Mouse (Mus musculus): ENCODE results near the gene Slc18a2.
A peak's percentile ranks its signal among the peaks of the same experiment; 100 is the strongest.

The Slc18a2 gene

GRCm38 (mm10) chr19:59276354-59276753 lies 15.7 kb downstream of the Slc18a2 start:
- no peak for DNase-seq (ENCODE audit: low spot score)

DNA sequence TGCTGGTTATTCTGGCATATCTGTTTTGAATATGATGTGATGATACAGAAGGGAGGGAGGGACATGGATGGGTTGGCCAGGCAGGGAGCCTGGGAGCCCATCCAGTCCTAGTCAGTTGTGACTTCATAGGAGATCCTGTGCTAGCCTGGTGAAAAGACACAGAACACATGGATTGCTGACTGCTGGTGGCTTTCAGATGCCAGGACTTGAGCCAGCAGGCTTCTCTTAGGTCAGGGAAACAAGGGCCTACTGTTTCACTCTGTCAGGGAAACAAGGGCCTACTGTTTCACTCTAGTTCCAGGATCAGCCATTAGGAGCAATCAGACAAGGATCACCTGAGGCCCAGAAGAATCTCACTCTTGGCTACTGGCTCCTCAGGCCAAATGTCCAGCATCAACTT lies 20.1 kb downstream of the Slc18a2 start:
- no peak for DNase-seq (ENCODE audit: low spot score)

DNA sequence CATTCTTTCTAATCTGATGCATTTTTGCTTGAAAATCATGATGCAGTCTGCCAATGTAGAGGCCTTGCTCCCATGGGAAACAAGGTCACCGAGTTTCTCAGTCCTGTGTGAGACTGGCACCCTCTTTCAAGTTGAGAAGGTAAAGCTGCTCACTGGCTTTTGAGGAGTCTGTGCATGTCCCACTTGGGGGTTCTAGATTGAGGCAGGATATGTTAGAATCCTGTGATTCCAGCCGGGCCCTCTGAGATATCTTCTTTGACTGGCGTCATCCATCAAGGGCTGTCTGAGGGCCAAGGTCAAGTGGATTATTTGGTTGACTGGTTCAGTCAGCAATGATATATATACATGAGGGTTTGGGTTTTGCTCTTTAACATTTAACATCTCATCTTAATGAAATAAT lies 21.3 kb downstream of the Slc18a2 start:
- DNase-seq (ENCODE audit: low spot score) = no peak

GRCm38 (mm10) chr19:59289042-59289441 lies 28.3 kb downstream of the Slc18a2 start:
- DNase-seq (ENCODE audit: low spot score) = no peak

- DNase-seq (ENCODE audit: low spot score) = no peak
These were observed 29.1 kb downstream of the Slc18a2 start for GRCm38 (mm10) chr19:59289811-59290210.

DNA sequence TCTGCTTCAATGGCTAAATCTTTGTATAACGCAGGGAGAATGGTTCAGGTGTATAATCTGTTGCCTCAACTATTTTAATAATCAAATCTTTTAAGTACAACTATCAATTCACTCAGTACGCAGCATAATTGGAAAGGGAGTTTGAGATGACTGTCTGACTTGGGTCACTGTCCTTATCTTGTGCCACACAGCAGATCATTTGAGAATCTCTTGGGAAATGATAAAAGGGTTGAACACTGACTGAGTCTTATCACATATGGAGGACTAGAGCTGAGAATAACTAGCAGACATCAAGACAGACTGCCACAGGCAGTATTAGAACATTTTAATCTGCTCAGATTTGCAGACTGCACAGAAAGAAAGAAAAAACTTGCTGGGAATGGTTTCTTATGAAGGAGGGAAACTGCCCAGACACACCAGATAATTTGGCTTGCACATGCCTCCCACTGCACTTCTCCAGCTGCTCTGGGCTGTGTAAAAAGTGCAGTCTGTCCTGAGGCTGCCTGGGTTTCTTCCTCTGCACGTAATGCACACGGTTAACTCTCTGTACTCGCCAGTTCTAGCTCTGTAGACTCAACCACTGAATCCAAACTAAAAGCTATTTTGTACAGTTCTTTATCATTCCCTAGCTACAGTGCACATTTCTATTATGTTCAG lies 31.6 kb downstream of the Slc18a2 start:
- DNase-seq (ENCODE audit: low spot score) = no peak

DNA sequence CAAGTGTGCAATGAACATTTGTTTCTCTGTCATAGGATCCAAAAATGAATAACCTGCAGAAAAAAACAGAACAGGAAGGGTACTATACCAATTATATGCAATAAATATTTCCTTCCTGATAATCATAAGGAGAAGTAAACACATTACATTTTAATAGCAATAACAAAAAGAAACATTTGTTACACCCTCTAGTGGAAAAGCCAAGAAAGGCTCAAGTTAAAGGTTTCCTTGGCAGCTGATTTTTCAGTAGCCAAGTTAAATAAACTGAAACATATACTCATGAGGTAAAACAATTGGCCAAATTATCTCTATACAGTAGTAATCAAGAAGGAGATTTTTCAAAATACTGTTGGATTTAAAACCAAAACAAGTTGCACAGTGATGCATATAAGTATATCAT lies 54.6 kb downstream of the Slc18a2 start:
- DNase-seq (ENCODE audit: low spot score) = no peak

GRCm38 (mm10) chr19:59316571-59316970 lies 55.9 kb downstream of the Slc18a2 start:
- DNase-seq (ENCODE audit: low spot score) = no peak

DNA sequence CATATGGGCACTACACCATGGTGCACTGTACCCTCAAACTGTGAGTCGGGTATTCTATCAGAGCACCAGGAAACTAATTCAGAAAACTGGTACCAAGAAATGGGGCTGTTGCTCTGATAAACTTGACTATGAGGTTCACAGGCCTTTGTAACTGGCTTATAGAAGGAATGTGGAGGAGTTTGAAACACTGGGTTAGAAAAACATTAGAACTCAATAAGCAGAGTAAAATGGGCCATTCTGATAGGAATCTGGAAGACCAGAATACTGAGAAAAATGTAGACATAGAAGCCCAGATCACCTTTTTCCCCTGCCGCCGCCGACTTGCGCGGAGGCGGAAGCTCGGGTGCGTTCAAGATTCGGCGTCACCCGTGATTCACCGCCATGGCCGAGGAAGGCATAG lies 61.3 kb downstream of the Slc18a2 start, which contains the start of gene Rps12-ps3:
Rps12-ps3 (plus strand) TSS at position 301 of the 400 bp plus-strand sequence.
- no peak for DNase-seq (ENCODE audit: low spot score)

DNA sequence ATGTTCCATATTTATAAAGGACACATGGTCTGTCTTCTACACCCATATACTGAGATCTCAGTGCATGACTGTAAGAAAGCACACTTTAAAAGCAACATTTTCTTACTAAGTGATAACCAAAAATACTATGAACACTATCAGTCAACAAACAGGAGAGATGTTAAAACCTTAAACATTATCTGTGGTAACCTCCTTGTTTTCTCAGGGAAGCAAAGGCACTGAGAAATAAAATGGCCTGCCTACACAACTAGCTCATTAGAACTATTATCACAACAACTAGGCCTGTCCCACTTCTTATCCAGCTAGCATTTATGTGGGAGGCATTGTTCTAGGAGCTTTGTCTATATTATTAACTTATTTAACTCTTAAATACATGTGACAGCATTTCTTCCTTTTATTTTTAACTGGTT lies 70.1 kb downstream of the Slc18a2 start:
- DNase-seq (ENCODE audit: low spot score) = no peak

DNA sequence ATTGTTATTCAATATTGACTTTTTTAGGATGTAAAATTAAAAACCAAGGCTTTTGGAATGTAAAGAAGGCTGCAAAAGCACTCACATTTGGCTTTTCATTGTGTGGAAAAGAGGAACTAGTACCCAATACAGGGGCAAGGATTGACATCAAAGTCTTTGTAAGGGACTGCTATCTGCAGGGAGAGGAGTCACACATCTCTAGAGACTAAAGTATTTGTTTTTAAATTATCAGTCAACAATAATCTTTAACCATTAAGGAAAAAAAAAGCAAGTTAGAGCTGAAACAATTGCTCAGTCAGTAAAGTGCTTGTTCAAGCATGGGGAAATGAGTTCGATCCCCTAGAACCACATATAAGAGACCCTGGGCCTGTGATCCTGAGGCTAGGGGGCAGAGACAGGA lies 76.0 kb downstream of the Slc18a2 start:
- no peak for DNase-seq (ENCODE audit: low spot score)

GRCm38 (mm10) chr19:59337872-59338681 lies 77.4 kb downstream of the Slc18a2 start:
- no peak for DNase-seq (ENCODE audit: low spot score)

- DNase-seq (ENCODE audit: low spot score) = no peak
These were observed 79.2 kb downstream of the Slc18a2 start for GRCm38 (mm10) chr19:59339908-59340307.

GRCm38 (mm10) chr19:59342964-59343363 lies 82.3 kb downstream of the Slc18a2 start:
- DNase-seq (ENCODE audit: low spot score) = no peak

DNA sequence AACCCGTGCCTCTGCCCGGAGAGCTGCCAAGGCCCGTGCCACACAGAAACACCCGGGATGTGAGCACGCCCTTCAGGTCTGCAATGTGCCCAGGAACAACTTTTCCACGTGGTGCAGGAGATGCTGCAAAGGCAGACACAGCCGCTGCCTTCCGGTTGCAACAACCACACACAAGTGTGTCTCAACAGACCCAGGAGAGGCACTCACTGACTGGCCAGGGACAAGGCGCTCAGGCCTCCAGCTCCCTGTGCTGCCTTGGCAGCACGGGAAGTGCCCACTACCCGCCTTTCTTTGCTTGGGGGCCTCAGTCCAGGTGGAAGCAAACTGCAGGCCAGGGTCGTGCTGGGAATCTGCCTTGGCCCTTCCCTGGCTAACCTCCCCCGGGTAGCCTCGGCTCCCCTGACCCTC lies 83.6 kb downstream of the Slc18a2 start:
- no peak for DNase-seq (ENCODE audit: low spot score)

- DNase-seq (ENCODE audit: low spot score) = peak; percentile 66
These were observed 84.5 kb downstream of the Slc18a2 start for GRCm38 (mm10) chr19:59345081-59345657.
